Mouse (Mus musculus) cerebellum, adult 9-10 months (tissue): ENCODE results near the gene Got1.
"Not testable (repeated sequence)": the region's sequence is repeated elsewhere in the genome, so short reads cannot be mapped to it uniquely, and the experiment has no call there.

Experiments used
- DNase-seq: peaks from one replicate; pipeline ENCODE4 v3.0.0; 2022

Got1 gene

DNA sequence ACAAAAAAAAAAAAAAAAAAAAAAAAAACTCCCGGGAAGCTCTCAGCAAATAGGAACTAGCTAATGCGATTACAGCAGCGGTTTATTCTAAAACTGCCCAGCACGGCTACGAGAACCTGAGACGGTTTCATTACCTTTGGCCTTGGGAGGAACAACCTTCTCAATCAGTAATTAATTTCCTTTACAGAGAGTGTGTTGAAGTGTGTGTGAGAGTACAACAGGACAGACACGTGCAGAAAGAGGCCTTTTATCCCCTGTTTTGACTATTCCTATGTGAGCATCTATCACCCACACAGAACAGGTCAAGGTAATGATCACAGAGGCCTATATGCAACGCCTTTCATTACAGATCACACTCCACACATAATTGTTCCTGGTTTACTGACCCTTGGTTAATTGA, 3.0 kb downstream of the Got1 start:
- no peak for DNase-seq

DNA sequence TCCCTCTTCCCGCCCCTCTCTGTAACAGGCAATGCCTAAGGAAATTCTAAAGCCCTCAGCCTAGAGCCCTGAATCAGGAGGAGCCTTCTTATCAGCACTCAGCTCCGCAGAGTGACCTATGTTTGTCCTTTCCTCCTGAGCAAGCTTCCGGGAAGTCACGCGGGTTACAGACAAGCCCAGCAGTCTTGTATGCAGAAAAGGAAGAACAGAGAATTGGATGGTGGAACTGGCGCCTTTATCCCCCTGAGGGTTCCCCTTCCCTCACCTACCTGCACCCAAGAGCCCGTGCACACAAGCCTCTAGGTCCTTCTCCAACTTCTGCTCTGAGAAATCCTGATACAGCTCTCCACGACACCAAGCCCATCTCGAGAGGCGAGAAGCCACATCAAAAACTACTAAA, 4.0 kb downstream of the Got1 start:
- DNase-seq: no peak

DNA sequence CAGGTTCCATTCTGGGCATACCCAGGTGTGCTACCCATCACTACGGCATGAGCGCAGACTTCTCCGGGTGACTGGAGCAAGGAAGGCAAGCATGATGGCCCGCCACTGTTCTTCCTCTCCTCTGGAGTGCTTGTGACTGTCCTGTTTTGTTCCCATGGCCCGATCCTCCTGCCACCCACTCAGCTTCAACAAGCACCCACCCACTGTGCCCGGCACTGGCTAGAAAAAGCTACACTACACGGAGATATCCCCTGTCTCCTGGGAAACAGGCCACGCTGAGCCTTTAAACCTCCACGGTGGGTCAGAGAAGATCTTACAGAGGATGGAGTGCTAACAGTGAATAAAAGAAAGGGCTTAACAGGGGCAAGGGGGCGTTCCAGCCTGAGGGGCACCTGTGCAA, 5.2 kb downstream of the Got1 start:
- DNase-seq: no peak

DNA sequence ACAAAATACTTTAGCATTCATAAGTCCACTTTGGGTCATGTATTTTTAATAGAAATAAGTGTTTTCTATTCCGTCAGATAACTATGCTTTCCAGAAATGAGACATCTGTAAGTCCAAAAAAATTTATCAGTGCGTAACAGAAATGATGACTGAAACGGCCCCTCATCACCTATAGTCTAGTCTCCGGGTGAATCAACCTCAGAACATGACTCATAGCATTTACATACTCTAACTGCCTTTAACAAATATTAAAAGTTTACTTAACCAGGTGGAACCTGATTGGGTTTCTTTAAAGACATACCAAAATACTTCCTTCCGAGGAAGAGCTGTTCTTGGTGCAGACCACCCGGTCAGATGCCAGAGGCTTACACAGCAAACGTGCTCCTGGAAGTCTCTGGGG, 6.1 kb downstream of the Got1 start:
- no peak for DNase-seq

DNA sequence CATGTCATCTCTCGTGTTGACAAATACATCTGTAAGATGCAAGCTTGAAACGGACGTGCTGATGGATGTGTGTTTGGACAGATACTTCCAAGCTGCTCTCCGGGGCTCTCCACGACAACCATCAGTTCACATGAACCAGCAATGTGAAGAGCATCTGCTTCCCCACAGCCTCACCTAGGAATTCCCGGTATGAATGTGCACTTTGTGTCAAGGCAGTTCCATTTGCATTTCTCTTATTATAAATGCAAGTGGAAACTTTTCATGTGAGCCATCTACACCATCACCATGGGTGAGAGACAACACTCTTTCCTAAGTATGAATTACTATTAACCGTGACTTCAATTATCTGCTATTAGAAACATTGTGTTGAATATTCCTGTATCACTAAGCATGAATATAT, 6.6 kb downstream of the Got1 start:
- no peak for DNase-seq

DNA sequence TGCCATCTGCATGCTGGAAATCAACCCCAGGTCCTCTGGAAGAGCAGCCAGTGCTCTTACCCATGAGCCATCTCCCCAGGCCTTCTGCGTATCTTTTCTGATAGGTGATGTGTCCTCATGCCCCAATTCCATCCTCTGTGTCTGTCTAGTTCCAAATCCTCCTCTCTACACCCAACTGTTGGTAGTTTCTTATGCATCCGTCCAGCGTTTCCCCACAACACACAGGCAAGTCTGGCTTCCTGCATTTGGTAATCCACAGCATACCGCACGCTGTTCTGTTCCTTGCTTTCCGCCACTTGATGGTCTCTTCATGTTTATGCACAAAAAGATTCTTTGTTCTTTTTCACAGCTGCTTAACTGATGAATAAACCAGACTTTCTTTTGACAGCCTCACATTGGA, 7.1 kb downstream of the Got1 start:
- no peak for DNase-seq

DNA sequence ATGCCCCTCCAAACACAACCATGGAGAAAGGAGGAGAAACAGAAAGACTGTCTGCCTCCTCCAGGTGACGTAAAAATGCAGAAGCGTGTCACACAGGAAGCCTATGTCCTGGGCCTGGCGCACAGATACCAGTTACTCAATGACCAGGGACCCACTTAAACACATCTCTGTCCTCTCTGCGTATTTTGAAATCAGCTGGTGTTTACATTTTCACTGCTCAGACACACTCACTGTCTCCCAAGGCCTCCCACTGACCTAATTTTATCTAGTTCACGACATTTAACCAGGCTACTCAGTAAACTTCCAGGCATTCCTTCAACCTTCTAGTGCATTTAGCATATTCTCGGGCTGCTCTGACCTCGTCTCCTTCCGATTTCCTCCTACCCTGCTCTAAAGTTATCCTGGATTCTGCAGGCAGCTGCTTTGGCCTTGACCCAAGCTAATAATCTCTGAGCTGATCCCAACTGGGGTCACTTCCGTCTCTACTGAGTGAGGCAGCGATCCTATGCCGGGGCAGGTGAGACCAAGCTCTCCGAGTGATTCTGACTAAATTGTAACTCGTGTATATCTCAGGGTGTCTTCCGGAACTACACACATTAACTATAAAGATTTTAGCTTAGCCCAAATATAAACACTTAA, 7.9 kb downstream of the Got1 start:
- no peak for DNase-seq

DNA sequence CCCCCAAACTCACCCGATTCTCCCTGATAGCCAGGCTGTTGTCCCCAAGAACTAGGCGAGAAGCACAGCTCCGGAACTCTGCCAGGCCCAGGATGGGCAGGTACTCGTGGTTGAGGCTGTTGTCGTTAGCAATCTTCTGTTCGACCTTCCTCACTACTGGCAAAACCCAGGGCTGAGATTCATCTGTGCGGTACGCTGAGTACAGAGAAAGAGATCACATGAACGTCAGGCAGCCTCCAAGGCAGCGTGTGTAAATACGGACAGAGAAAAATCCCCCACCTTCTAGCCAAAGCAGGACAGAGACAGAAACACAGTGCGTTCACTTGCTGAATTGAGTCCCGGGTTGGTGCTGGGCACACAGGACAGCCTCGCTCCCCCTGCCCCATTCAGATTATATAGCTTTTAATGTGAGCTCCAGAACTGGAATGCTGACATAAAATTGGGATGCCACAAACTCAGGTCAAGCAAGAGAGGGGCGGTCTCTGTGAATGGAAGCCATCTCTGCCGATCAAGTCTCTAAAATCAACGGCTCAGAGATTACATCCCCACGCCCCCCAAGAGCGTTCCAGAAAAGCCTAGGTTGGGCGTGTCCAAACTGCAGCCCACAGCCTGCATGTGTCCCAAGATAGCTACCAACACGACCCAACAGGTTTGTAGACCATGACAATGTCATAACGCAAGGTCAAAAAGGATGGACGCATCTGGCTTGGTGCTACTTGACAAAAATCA, 8.6 kb downstream of the Got1 start:
- no peak for DNase-seq

DNA sequence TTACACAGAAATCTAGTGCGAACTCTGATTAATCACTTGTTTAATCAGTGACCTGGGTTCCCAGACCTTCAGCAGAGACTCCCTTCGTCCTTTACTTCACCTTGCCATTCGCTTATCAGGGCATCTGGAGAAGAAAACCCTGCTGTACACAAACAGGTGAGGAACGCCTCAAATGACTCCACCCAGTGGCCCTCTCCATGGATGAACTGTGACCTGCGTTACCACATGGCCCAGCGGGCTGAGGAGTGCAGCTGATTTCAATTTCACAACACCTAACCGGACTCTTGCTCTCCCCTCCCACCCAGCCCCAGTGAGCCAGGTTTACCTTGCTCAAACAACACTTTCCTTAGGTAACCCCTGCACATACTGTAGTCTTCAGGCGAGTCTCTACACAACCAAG, 10.5 kb downstream of the Got1 start:
- DNase-seq: no peak

DNA sequence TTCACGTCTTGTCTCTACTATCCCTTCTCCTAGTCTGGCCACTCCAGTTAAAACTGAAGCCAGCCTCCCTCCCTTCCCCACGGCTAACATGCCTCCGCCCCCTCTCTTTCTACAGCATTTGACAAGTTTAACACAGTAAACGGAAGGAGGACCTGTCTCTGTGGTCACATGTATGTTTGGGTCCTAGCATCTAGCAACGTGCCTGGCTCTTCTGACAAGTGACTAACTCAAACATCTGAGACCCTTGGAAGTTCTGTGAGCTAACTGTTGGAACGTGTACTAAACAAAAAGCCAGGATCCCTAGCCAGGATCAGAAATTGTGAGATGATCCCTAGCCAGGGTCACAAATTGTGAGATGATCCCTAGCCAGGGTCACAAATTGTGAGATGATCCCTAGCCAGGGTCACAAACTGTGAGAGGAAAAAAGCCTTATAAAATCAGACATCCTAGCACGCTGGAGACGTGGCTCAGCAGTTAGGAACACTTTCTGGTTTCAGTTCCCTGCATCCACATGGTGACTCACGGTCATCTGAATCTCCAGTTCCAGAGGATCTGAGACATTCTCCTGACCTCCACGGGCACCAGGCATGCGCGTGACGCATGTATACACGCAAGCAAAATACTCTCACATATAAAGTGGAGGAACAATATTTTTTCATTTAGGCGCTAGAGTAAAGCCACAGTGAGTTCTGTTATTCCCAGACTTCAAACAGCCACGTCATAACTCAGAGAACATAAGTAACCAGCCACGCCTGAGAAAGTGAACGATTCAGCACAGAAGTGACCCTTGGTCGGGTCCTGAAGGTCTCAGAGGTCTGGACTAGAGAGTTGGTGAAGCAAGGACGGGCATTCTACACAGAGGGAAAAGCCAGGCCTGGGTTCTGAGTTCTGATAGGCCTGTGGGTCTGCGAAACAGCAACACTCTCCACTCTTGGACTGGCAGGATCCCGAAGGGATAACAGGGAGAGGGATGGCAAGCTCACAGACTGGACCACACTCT, 12.5 kb downstream of the Got1 start:
- no peak for DNase-seq

DNA sequence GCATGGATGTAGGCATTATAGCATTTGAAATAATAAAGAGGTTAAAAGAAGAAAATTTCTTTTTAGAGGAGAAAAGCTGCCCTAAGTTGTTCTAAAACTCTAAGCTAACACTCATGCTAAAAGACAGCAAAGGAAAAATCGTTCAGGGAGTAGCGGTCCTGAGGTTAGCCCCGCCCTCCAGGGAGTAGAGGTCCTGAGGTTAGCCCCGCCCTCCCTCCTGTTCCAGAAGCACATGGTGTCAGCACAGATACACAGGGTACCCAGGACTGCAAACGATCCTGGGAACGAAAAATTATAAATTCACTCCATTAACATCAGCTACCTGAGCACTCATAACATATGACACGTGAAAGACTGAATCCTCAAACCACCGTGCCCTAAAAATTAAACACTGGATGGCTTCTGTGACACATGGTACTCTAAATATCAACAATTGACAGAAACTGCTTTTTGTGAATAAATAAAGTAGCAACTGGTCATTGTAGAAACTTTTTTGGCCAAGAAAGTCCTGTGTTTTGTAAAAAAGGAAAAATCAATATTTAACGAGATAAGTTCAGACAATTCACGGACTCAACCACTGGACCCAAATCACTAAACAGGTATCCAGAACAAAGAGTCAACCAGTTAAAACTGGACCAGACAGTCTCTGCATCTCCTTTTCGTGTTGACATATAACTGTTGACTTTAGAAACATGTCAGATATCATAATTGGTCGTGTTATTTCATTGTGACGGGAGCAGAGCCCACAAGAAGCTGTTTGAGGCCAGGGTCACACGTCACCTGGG, 13.8 kb downstream of the Got1 start:
- no peak for DNase-seq

DNA sequence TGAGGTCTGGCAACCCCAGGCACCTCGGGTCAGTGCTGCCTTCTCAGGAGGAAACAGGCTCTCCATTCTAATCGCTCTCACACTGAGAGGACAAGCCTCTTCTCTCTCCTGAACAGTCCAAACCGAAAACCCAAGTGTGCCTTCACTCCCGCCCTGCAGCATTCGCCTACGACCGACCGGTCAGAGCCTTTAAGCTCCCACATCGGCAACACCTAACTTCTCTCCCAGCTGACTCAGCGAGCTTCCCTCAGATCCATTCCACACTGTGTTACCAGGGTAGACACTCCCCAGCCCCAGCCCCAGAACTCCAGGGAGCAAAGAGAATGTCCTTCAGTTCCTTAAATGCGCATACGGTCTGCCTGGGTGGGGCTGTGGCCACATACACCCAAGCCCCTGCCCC, 19.0 kb downstream of the Got1 start:
- no peak for DNase-seq

DNA sequence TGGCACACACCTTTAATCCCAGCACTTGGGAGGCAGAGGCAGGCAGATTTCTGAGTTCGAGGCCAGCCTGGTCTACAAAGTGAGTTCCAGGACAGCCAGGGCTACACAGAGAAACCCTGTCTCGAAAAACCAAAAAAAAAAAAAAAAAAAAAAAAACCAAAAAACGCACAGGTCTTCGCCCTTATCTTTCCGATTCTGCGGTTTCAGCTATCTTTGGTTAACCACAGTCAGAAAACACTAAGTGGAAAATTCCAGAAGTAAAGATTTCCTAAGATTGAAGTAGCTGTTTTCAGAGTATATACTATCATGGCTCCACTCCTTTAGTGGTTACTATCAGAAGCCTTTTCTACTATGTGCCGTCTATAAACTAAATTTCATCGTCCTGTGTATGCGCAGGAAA, 20.8 kb downstream of the Got1 start:
- DNase-seq: not testable (repeated sequence)

DNA sequence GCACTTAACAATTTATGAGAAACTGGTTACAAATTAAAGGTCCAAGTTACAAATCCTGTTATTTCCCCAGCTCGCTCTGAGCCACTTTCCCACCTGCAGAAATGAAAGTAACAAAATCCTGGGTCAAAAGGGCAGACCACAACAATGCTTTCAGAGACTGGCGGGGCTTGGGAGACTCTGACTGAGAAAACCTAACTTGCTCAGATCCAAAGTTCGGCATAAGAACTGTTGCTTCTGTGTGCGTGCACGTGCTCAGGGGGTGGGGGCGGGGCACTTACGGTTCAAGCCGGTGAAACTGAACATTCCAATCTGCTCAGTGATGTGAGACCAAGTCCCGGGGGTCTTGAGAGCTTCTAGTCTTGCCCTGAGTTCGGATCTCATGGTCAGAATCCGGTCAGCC, 21.8 kb downstream of the Got1 start:
- DNase-seq: no peak

DNA sequence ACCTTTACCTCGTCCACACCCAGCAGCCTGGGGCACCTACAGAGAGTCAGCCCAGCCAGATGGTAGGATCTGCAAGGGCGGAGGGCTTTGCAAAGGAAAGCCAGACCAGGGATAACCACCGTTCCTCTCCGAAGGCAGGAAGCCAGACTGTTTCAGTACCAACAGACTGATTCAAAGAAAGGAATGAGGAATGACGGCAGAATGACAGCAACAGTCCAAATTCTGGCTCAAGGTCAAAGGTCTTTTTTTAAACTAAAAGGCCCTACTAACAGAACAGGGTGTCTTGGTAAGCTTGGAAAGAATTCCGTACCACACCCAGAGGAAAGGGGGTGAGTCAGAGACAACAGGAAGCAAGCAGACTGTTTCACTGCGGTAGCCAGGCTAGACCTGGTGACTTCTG, 25.5 kb downstream of the Got1 start:
- DNase-seq: no peak

DNA sequence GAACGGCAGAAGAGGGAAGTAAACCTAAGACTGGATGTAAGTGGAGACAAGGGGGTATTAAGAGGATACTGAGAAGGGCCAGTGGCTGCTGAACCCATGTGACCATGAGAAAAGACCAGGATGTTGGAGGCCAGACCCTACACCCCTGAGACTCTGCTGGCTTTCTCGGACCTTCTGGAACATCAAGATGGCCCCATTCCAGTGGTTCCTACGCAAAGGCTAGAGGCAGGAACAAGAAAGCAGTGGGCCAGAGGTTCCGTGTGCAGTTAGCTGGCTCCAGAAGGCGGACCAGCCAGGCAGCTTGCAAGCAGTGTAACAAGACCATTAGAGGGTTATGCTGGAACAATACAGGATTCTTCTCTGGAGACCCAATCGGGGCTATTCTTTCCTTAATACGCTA, 27.0 kb downstream of the Got1 start:
- DNase-seq: no peak

DNA sequence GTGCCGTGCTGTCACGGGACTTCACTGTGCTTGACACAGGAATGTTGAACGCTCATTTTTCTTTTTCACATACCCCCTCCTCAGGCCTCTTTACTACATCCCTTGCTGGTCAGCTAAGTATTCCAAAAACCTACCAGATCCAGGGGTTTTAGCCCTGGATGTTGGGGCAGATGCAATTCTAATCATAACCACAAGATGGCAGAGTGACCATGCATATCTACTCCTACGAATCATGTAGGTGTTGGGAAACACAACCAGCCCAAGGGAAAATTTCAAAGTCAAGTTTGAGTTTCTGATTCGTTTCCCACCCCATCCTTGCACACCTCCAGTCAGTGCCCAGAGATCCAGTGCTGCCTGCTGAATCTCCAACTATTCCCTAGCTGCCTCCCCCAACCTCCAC, 28.6 kb downstream of the Got1 start:
- DNase-seq: peak; percentile 77

DNA sequence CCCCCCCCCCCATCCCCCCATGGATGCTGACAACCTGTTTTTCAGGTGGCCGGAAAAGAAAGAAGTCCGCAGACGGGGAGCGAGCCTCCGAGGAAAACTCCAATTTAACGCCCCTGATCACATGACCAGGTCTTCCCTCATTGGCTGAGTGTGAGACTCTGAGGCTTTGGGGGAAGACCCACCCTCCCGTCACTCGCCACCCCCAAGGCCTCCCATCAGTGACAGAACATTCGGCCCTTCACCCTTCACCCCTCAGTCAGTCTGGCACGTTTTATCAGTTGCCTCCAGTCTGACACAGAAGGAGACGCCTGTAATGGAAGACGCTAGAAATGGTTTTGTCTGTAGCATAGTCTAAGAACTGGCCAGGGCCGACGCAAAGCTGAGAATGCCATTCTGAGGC, 29.5 kb downstream of the Got1 start:
- no peak for DNase-seq

DNA sequence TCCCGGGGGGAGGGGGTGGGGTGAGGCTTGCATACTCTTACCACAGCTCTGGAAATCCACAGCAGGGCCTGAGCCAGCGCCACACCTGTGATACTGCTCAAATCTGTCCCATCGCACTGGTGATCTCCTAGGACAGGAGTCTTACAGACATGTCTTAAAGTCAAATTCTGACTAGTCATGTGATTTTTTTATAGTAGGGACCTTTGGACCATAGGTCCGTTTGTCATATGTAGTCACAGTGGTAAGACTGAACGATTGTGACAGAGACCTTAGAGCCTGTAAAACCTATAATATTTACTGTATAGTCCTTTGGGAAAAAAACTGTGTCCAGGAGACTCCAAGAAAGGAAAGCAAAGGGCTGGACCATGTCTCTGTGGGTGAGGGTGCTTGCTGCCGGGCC, 30.5 kb downstream of the Got1 start:
- DNase-seq: no peak

DNA sequence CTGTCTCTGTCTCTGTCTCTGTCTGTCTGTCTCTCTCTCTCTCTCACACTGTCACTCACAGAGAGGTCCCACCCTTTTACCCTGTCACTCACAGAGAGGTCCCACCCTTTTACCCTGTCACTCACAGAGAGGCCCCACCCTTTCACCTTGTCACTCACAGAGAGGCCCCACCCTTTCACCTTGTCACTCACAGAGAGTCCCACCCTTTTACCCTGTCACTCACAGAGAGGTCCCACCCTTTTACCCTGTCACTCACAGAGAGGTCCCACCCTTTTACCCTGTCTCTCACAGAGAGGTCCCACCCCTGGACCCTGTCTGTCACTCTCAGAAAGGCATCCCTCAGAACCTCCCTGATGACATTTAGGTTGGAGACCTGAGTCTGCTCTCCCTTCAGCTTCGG, 31.1 kb downstream of the Got1 start:
- DNase-seq: not testable (repeated sequence)

DNA sequence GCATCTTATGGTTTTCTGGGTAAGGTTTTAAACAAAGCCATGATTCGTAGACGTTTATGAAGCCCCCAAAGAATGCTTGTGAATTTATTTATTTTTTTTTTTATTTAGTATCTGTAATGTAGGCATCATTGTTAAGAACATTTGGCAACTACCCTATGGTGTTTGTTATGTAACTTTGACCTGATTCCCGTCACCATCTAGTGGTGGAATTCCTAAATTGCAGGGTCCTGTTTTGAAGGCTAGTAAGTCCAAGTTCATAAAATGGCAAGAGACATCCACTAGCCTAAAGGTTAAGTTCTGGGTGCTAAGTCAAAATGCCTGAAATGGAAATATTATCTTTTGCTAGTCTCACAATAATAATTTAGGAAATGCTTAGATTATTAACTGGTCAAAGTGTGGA, 37.0 kb downstream of the Got1 start:
- peak; percentile 89 for DNase-seq

DNA sequence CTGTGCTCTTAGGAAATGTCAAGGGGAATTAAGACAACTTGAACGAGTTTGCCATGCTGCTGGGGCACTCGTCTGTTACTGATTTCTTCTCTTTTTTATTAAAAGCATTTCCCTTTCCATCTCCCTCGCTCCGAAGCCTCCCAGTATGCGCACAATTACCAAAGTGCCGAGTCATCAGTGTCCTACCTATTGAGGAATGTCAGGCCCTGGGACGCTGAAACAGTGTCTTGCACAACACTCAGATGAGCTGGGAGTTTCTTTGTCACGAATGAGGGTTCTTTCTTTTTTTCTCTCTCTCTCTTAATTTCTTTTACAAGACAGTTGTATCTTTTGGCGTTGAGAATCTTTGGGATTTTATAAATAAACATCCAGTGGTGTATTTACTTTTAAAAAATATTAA, 43.9 kb downstream of the Got1 start:
- no peak for DNase-seq

DNA sequence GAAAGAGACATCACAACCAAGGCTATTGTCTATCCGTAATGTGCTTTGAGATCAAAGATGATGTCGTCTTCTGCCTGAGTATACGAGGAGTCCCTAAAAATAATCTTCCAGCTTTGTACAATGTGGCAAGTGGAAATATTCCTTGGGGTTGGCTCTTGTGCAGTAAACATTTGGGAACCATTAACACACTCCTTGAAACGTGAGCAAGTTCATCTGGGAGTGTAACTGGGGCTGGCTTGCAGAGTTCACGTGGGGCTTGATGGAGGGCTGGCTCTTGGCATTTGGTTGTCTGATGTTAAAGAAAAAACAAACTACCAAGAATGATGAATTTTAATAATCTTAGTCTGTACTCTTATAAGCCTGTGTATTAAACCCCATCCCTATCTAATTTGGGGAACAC, 45.0 kb downstream of the Got1 start:
- no peak for DNase-seq
